Mouse (Mus musculus) E14TG2a.4 (cell line): ENCODE results near the gene Cyb5r4.
"Not testable (repeated sequence)": the region's sequence is repeated elsewhere in the genome, so short reads cannot be mapped to it uniquely, and the experiment has no call there.

Experiments used
- H3K27me3 ChIP-seq: 2 replicates; pipeline ENCODE4 v1.6.1; 2014; ENCODE audit warnings: low read length, control low read depth; ENCODE audit not compliant: insufficient read depth
- H3K36me3 ChIP-seq: 2 replicates; pipeline ENCODE4 v1.6.1; 2014; ENCODE audit warnings: low read length, control low read depth; ENCODE audit not compliant: insufficient read depth
- H3K4me1 ChIP-seq: replicated peaks from 2 replicates; pipeline ENCODE4 v1.6.1; 2014; ENCODE audit warnings: low read depth, low read length, control low read depth
- H3K4me3 ChIP-seq: replicated peaks from 2 replicates; pipeline ENCODE4 v1.5.1; 2014; ENCODE audit warnings: mild to moderate bottlenecking, low read length
- H3K9me3 ChIP-seq: 2 replicates; pipeline ENCODE4 v1.6.1; 2014; ENCODE audit warnings: low read length, control low read depth
- CTCF ChIP-seq: conservative IDR thresholded peaks from 2 replicates; pipeline ENCODE4 v1.5.1; 2014; ENCODE audit warnings: low read length
- NANOG ChIP-seq: IDR thresholded peaks from 2 replicates; pipeline ENCODE4 v1.6.1; 2014; ENCODE audit warnings: borderline replicate concordance, low read length, mixed read lengths
- POU5F1 ChIP-seq: IDR thresholded peaks from 2 replicates; pipeline ENCODE4 v1.6.1; 2014; ENCODE audit warnings: low read length, borderline replicate concordance

Gene Cyb5r4

DNA sequence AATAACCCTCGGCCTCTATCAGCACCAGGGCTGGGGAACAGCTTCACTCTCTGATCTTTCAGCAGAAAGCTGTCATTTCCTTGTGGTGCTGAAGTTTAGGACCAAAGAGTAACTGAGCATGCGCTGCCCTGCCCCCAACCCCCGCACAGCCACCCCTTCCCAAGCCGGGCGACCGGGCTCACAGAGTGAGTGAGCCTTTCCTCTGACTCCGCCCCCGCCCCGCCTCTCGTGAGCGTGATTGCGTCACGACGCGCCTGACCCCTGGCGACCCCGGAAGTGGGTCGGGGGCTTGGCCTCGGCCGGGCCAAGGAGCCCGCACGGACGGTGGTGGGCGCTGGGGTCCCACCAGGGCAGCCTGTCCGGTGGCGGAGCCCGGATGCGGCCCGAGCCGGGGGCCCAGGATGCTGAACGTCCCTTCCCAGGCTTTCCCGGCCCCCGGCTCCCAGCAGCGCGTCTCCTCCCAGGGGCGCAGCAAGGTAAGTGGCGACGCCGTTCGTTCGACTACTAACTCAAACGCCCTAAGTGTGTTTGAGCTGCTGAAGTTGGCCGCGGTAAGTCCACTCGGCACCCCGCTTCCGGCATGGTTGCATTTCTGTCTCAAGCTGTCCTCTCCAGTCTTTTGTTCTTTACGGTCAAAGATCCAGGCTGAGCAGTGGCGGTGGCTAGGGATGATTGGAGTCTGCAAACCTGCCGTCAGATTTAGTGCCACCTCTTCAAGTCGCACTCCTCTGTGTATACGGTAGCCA lies at the start of gene Cyb5r4:
Gene Cyb5r4, plus strand, starts transcription at position 237 of the 746 bp plus-strand sequence.
- Histone ChIP-seq H3K9me3 (no peaks in the 10 kb centered on the region), H3K4me1 (peaks cover 6% of the 10 kb centered on the region; the same call in 1 of the 2 replicates), H3K36me3 (no peaks in the 10 kb centered on the region), H3K4me3 (peak within 1 kb of the TSS; percentile 91), H3K27me3 (peaks cover 11% of the 10 kb centered on the region)
- TF ChIP-seq NANOG, result no peak

DNA sequence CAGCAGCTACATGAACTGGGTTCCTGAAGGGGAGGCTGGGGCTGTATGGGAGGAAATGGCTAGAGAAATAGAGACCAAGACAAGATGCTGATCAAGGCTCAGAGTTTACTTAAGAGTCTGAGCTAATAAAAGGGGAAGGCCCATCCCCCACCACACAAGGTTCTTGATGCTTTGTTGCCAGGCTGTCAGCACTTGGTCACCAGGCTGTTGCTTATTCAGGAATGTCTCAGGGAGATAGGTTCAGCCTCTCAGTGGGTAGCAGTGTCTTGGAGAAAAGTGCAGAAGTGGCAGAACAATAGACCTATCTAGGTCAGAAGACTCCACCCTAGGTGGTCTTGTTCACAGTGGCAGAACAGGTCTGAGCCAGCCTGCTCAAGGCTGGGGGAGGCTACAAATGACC lies 49.3 kb upstream of the Cyb5r4 start:
- not testable (repeated sequence) for H3K4me3 ChIP-seq, H3K4me1 ChIP-seq, H3K27me3 ChIP-seq, H3K36me3 ChIP-seq
- H3K9me3 ChIP-seq, result peaks cover 13% of the 10 kb centered on the region

DNA sequence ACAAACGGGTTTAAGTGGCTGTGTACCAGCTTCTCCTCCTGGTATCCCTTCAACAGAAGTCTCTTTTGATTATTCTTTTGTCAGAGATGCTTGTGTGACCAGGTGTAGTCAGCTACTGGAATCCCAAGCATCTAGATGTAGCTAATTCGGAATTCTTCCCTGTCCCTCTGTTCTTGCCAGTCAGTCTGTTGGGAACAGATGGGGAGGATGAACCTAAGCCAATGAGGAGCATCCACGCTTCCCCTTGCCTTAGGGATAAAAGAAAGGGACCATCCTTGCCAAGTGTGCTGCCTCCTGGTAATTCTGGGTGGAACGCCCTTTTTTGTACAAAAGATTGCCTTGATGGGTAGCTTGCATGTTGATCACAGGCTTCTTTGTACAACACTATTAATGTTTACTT lies 48.3 kb upstream of the Cyb5r4 start:
- Histone ChIP-seq H3K4me3 (no peak overlapping the region), H3K9me3 (peaks cover 13% of the 10 kb centered on the region), H3K4me1 (no peaks in the 10 kb centered on the region), H3K36me3 (no peaks in the 10 kb centered on the region), H3K27me3 (no peaks in the 10 kb centered on the region)
- TF ChIP-seq POU5F1, result no peak
- TF ChIP-seq NANOG, result no peak
- TF ChIP-seq CTCF, result no peak

DNA sequence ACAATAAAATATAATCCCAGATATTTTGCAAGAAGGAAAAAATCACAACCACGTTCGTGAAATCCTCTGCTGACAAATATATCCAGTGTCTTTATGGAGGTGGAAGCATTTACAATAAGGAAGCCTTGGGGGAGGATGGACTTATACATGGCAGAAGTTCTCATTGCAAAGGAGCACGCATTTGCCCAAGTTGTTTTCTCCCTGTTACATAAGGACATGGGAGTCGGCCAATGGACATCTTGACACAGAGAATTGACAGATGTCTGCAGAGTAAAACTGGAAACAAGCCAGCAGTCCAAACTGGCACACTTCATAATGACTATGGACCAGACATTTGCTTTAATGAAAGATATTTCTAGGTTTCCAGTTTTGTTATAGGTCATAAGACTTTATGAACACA lies 44.9 kb upstream of the Cyb5r4 start:
- H3K4me3 ChIP-seq, result no peak overlapping the region
- H3K36me3 ChIP-seq, result no peaks in the 10 kb centered on the region
- no peak for TF ChIP-seq CTCF
- H3K9me3 ChIP-seq, result peaks cover 13% of the 10 kb centered on the region
- H3K4me1 ChIP-seq, result peaks cover 5% of the 10 kb centered on the region
- H3K27me3 ChIP-seq, result no peaks in the 10 kb centered on the region

DNA sequence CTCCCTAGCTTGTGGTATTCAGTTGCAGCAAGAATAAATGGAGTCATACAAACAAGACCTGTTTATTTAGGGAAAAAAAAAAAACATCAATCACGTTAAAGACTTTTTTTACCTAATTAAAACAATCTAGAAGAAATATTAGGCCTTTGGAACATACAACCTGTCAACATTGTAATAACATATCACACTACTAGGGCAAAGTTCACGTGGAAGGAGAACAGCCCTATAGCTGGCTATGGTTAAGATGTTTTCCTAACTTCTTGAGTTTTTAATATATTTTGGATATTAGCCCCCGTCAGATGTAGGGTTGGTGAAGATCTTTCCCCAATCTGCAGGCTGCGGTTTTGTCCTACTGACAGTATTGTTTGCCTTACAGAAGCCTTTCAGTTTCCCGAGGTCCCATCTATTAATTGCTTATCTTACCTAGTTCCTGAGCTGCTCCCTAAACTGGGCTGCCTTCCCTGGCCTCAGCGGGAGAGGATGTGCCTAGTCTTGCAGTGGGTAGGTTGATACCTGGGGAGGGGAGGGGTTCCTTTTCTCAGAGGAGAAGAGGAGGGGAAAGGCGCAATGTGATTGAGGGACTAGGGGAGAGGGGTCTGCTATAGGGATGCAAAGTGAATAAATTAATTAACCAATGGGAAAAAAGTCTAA lies 43.4 kb upstream of the Cyb5r4 start:
- TF ChIP-seq NANOG (no peak), CTCF (no peak), POU5F1 (no peak)
- Histone ChIP-seq H3K36me3 (no peaks in the 10 kb centered on the region), H3K4me3 (no peak overlapping the region), H3K27me3 (no peaks in the 10 kb centered on the region), H3K9me3 (peaks cover 3% of the 10 kb centered on the region; the same call in 1 of the 2 replicates), H3K4me1 (peaks cover 6% of the 10 kb centered on the region)

DNA sequence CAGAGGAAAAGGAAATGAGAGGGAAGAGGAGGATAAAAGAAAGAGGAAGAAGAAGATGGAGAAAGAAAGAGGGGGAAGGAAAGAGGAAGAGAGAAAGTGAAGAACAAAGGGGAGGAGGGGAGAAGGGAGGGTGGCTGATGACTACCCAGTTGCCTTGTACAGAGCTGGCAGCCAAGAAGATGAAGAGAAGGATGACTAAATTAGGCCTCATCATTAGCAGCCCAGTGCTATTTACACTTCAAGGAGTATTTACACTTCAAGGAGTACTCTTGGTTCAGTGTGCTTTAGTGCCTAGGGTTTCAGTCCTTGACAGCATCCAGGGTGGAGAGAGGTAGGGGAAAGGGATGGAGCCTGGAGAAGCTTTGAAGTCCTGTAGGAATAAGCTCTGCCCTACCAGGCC lies 41.8 kb upstream of the Cyb5r4 start:
- H3K9me3 ChIP-seq, result no peaks in the 10 kb centered on the region
- H3K36me3 ChIP-seq, result no peaks in the 10 kb centered on the region
- peaks cover 6% of the 10 kb centered on the region for H3K4me1 ChIP-seq
- no peaks in the 10 kb centered on the region for H3K27me3 ChIP-seq
- TF ChIP-seq NANOG (no peak), POU5F1 (no peak), CTCF (no peak)
- H3K4me3 ChIP-seq, result no peak overlapping the region

DNA sequence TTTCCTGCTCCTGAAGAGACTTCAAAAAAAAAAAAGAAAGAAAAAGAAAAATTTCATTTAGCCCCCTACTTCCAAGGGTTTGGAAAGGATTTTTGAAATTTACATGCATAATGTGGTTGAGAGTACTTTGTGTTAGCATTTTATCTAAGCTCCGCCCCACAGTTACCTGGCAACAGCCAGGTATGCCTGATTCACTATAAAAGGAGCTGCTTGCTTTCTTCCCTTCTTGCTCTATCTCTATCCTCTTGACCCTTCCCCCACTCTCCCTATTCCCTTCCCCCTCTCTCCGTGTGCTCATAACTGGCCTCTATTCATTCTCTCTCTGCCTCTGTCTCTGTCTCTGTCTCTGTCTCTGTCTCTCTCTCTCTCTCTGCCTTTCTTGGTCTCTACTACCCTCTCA lies 40.9 kb upstream of the Cyb5r4 start:
- H3K4me1 ChIP-seq, result peaks cover 6% of the 10 kb centered on the region
- H3K9me3 ChIP-seq, result no peaks in the 10 kb centered on the region
- no peaks in the 10 kb centered on the region for H3K27me3 ChIP-seq
- no peaks in the 10 kb centered on the region for H3K36me3 ChIP-seq
- no peak overlapping the region for H3K4me3 ChIP-seq
- TF ChIP-seq POU5F1 (no peak), NANOG (no peak), CTCF (no peak)

DNA sequence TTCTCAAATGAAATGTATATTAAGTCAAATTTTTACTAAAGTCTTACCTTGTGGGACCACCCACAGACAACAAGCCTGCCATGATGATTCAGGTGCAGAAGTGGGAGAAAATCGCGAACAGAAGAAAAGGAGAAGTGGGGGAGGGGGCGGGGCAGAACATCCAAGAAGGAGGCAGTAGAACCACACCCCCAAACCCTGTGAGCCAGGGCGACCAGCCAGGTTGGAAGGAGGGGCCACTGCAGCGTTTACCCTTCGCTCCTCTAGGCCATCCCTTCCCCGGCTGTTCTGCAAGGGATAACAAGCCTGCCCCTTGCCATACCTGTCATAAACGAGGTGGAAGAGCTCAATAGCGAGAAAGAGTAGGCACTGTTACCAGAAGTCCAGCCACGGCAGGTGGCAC lies 40.3 kb upstream of the Cyb5r4 start:
- peaks cover 6% of the 10 kb centered on the region for H3K4me1 ChIP-seq
- no peaks in the 10 kb centered on the region for H3K27me3 ChIP-seq
- no peaks in the 10 kb centered on the region for H3K36me3 ChIP-seq
- TF ChIP-seq NANOG (no peak), CTCF (no peak), POU5F1 (no peak)
- no peaks in the 10 kb centered on the region for H3K9me3 ChIP-seq
- H3K4me3 ChIP-seq, result no peak overlapping the region

DNA sequence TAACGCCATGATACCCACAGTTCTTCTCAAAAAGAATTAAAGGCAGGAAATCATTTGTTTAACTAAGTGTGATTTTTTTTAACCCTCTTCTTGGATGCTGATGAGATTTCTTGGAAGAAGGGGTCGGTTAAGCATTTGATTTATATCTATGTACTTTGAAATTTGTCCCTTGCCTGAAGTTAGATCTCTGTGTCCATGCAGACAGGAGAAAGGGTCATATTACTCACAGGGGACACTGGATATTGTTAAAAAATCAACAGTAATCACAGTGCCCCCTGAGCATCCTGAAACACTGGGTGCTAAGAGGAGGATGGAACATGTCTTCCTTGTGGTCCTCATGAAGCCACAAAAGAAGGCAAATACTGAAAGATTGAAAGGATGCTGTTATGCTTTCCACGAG lies 37.2 kb upstream of the Cyb5r4 start:
- no peaks in the 10 kb centered on the region for H3K9me3 ChIP-seq
- no peaks in the 10 kb centered on the region for H3K36me3 ChIP-seq
- TF ChIP-seq CTCF (no peak), POU5F1 (no peak), NANOG (no peak)
- no peak overlapping the region for H3K4me3 ChIP-seq
- H3K4me1 ChIP-seq, result peaks cover 6% of the 10 kb centered on the region
- H3K27me3 ChIP-seq, result no peaks in the 10 kb centered on the region
